Mouse (Mus musculus): ENCODE results near the gene Btrc.

DNA sequence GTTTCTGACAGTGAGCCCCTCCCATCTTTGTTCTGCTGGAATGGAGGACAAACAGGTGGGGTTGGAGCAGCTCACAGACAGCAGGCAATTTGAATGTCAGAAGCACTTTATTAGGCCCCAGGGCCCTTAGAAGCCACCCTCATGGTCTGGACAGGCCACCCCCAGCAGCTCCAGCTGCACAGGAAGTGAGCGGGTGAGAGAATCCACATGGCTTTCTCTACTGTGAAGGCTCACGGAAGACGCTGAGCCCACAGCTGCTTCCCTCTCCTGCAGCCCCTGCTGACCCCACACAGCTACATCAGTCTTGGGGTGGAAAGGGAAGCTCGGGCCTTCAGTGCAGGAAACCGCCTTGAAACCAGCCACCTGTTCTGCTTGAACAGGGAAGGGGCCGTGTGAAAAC is 188.7 kb downstream of the Btrc start:
- TF ChIP-seq POLR2A (IDR thresholded peaks at IDR 0.05; ENCODE audit: insufficient read depth, low read depth, low read length) (no peak), CTCF (IDR thresholded peaks at IDR 0.05) (no peak), EP300 (IDR thresholded peaks at IDR 0.05; ENCODE audit: insufficient read depth, low read depth, low read length) (no peak)

Data from heart, adult 2 months (tissue).